Mouse (Mus musculus) cerebellum, postnatal 10 days (tissue): ENCODE data around the gene Gsap.

Experiments
- DNase-seq, 2 experiments: peaks; one replicate each; pipeline ENCODE4 v3.0.0; 2021; ENCODE audit warnings: mixed read lengths in 2 of 2

Gsap gene

DNA sequence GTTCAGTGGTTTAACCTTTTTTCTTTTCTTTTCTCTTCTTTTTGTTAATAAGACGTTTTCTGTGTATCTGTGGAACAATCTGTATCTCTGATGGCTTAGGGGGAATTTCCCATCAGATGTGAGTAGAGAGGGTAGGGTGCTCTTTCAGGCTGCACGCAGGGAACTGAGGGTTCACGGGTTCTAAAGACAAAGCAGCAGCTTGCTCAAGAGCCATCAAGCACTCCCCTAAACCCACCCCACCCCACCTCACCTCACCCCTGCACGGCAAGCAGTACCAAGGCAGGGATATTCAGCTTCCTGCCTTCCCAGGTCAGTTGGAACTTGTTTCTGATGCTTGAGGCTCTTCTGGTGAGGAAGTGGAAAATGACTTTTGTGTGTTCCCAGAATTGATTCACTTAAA, 766 bp downstream of the Gsap start:
- DNase-seq = no peak

DNA sequence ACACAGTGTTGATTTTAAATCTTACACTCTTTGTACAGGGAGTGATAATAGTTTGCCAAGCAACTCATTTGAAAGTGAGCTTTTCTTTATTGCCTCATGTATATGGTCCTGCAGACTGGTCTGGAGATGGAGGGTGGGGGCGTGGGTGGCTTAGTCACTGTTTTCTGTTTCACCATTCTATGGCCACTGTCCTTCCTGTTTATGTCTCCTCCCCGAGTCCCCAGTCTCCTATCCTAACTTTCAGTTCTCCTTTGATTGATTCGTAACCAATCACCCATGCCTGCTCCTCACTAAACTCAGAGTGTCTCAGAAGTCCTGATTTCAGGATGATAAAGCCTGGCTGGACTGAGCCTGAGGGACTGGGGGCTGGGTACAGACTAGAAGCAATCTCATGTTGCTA, 2.4 kb downstream of the Gsap start:
- DNase-seq = no peak

- no peak for DNase-seq
Observed at GRCm38 (mm10) chr5:21189036-21189435, 3.0 kb downstream of the Gsap start.

- DNase-seq = no peak
Observed at GRCm38 (mm10) chr5:21189460-21189859, 3.4 kb downstream of the Gsap start.

DNA sequence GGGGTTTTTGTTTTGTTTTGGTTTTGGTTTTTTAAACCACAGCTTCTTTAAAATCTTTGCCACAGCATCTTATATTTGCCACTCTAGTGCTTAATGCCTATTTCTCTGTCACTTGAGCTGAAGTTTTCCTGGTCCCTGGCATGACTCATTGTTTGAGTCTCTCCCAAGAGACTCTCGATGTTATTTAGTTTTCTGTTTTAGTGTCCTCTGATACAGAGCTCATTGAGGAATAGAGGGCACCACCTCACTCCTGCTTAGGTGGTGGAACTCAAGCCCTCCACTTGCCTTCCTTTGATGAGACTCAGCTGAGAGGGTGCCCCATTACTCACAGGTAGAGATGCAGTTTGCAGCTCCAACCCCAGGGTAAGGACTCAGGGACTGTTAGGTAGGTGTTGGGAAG, 17.4 kb downstream of the Gsap start:
- no peak for DNase-seq

DNA sequence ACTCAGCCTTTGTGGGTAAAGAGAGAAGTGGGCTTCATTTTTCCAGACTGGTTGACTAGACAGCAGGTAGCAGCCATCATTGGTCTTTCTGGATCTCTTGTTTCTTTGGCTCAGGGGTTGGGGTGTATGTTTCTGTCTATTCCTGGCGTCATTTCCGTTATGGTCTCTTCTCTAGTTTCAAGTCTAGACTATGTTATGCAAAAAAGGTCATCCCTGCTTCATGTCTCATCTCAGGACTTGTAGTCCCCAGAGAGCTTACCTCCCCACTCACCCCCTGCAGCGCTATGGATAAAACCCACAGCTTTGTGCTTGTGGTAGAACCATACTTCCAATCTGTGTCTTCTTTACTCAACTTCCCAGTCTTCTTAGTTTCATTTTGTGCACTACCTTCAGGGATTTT, 18.1 kb downstream of the Gsap start:
- DNase-seq = no peak

DNA sequence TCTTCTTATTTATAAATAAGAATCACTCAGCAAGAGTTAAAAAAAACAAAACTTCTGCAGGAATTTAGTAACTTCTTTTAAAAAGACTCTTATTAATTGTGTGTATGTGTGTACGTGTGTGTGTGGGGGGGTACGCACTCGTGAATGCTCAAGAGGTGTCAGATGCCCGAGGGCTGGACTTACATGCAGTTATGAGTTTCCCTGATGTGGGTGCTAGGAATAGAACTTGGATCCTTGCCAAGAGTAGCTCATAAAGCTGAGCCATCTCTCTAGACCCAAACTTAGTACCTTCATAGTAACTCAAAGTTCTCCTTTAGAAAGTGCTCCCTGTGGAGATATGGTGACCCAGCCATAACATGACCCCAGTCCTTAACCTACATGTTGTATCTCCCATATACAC, 20.0 kb downstream of the Gsap start:
- DNase-seq = no peak

GRCm38 (mm10) chr5:21211406-21211805, 25.4 kb downstream of the Gsap start:
- no peak for DNase-seq

DNA sequence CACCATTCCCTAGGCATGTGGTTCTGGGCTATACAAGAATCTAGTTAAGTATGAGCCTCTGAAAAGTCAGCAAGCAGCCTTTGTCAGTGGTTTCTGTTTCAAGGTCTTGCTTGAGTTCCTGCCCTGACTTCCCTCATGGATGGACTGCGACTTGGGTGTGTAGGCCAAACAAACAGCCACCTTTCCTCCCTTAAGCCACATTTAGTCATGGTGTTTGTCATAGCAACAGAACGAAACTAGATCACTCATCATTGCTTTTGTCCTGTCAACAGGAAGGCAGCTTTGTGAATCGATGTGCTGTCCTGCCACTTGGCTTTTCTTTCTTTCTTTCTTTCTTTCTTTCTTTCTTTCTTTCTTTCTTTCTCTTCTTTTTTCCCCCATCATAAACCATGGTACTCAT, 26.9 kb downstream of the Gsap start:
- no peak for DNase-seq

DNA sequence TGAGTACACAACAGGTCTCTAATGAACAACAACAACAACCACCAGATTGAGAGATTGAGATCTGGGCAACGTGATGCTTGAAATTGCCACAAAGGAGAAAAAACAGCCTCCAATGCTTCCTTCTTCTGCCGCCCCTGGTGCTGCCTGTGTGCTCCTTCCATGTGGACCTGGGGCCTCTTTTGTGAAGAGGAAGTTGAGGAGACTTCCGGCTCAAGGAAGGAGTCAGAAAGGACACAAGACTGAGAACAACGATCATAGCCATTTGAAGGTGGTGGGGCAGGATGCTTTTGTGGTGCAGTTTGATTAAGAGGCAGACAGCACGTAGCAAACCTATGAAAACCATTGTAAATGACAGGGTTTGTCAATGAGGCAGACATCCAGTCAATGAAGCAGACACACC, 27.7 kb downstream of the Gsap start:
- no peak for DNase-seq

DNA sequence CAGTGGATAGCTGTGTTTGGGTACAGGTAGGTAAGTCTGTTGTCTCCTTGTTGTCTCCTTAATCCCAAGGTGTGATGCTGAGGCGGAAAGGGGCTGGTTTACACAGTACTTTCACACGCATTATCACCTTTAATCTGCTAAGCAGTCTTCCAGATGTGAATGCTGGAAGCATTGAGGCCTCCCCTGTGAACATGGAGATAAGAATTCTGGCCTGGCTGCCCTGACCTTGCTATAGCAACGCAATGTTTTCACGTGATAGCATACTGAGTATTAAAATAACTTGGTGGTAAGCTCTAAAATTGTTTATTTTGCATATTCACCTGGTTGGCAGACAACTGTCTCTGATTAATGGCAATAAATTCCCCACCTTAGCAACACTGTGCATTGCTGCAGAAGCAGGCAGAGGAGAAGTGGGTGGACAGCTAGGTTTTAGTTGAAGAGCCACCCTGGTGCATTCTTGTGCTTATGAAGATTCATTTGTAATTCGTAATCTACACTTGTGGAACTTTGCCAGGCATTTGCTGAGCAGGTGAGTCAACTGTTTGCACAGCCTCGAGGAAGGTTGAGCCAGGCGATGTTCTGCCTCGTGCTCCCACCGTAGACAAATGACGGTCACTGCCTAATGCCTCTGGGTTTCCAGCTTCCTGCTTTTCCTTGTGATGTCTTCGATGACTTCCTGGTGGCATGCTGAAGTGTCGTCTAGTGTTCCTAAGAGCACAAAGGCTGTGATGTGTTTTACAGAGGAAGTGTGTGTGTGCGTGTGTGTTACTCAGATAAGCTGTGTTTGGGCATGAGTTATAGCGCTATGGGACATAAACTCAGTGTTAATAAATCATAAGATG, 31.6 kb downstream of the Gsap start:
- DNase-seq = no peak

- no peak for DNase-seq
Observed at GRCm38 (mm10) chr5:21232876-21233275, 46.8 kb downstream of the Gsap start.

GRCm38 (mm10) chr5:21244575-21244974, 58.5 kb downstream of the Gsap start:
- no peak for DNase-seq

- DNase-seq = no peak
Observed at GRCm38 (mm10) chr5:21245241-21245640, 59.2 kb downstream of the Gsap start.

- DNase-seq = no peak
Observed at GRCm38 (mm10) chr5:21246794-21247193, 60.7 kb downstream of the Gsap start.

DNA sequence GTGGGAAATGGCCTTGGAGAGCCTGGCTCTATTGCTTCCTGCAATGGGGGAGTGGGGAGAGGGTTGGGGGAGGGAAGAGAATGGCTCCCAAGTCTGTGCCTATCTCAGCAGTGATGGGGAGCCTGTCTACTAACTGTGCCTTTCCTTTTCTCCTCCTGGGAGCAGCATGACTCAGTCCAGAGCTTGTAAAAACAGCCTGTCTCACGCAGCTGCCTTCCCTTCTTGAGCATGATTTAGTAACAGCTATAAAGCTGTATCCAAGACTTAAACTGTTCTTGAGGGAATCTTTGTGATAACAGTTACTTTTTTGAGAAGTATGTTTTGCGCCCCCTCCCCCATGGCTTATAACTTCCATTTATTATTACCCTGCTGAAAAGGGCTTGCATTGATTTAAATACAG, 61.9 kb downstream of the Gsap start:
- no peak for DNase-seq

- DNase-seq = no peak
Observed at GRCm38 (mm10) chr5:21248834-21249233, 62.8 kb downstream of the Gsap start.

GRCm38 (mm10) chr5:21254731-21255525, 68.9 kb downstream of the Gsap start:
- no peak for DNase-seq

- no peak for DNase-seq
Observed at GRCm38 (mm10) chr5:21255551-21256132, 69.6 kb downstream of the Gsap start.

- no peak for DNase-seq
Observed at GRCm38 (mm10) chr5:21257126-21257525, 71.1 kb downstream of the Gsap start.

GRCm38 (mm10) chr5:21257806-21258205, 71.8 kb downstream of the Gsap start:
- DNase-seq = peak; percentile 21 to 38

- DNase-seq = no peak
Observed at GRCm38 (mm10) chr5:21260746-21261145, 74.7 kb downstream of the Gsap start.

DNA sequence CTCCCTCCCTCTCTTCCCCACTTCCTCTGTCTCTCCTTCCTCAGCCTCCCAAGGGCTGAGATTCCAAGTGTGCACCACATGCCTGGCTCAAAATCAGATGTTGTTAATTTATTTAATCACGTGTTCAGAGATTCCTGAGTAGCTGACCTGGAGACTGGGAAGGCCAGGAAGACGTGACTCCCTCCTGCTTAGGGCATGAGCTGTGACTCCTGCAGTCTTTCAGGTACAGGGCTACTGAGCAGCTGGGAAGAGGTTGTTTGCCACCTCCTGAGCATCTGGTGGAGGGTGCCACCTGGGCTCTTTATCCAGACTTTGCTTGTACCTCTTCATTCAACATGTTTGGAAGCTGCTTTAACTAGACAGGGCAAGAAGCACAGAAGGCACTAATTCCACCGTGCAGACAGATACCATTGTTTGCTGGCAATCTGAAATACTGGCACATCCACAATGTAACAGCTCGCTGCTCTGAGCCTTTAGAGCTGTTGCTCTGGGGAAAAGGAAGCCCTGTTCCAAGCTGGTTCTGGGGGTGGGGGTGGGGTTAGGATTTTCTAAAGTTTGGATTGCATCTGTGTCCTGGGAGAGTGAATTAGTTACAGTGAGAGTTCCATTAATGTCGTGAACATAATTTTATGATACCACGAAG, 75.3 kb downstream of the Gsap start:
- DNase-seq = peak; percentile 28 to 34
